In the genomic region with DNA sequence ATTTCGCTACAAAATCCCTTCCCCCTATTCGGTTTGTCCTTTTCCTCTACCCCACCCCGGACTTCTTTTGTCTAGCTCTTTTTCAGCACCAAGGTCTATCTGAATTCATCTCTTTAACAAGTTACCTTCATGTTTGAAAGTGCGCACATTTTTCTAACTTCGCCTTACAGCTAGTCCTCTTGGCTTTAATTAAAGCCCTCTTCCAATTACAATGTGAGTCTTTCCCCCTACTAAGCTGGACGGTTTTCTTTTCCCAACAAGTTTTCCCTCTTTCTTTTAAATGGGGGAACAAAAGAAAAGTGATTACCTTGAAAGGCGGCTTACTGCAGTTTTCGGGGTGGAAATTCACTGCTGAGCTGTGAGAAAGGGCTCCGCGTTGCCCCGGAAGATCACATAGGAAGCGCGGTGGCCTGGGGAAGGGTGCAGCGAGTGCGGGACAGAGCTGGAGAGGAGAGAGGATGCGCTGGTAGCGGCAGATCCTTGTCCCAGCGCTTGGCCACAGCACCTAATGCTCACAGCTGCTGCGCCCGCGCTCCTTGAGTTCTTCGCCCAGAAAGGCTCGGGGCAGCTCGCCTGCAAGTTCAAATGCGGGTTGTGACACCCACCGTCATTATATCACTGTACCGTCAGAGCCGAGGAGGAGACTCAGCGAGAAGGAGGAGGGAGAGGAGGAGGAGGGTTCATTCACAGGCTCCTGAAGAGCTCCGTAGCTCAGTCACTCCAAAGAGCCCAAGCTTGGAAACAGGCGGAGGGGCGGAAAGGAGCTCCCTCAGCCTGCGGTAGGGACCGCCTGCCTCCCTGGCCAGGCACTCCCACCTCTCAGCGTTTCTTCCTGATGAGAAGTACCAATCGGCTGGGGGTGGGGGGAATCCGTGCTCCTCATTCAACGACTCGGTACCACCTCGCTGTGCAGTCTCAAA, we compare ENCODE assay signal across 8 mouse cellular contexts. TPM values are rescaled to one million over a fixed set of nuclear protein-coding genes. Genes with fewer than 3 reads are reported as not detected.
DNase-seq lines count a peak whose midpoint lies in the region; ATAC-seq lines count a peak whose summit lies in the region.

Vcan (minus strand) TSS at position 744 of the 920 bp plus-strand sequence.

- 1% methylated on average over 40 of the region's 40 CpGs for WGBS in hindbrain, embryonic 13.5 days
- under 1% methylated on average over 40 of the region's 40 CpGs for WGBS in midbrain, embryonic 12.5 days
- under 1% methylated on average over 40 of the region's 40 CpGs for WGBS in stomach, embryonic 14.5 days

- intact Hi-C loops in left cerebral cortex, postnatal 4 days (cut with DNase I), result loop anchor here (5.0 to 10.0 kb wide), 2 partner anchors 345 to 573 kb away; partner anchors contain the start of genes Tmem167 and Xrcc4

- no peaks in the 10 kb centered on the region for H3K9me3 ChIP-seq in hindbrain, embryonic 13.5 days
- H3K9me3 ChIP-seq in midbrain, embryonic 12.5 days, result no peaks in the 10 kb centered on the region
- no peaks in the 10 kb centered on the region for H3K9me3 ChIP-seq in stomach, embryonic 14.5 days (ENCODE audit: control insufficient read depth, low read depth, low read length)

- peak within 1 kb of the TSS; percentile 97 for H3K4me2 ChIP-seq in hindbrain, embryonic 13.5 days
- peak within 1 kb of the TSS; percentile 83 for H3K4me2 ChIP-seq in midbrain, embryonic 12.5 days (replicated peaks)
- peak within 1 kb of the TSS; percentile 75 for H3K4me2 ChIP-seq in stomach, embryonic 14.5 days (replicated peaks; ENCODE audit: low read depth, low read length)

- ATAC-seq in cerebellum, adult (ENCODE audit: insufficient number of reproducible peaks, low FRiP score, low TSS enrichment), result peak; percentile 31; the same call in 1 of the 2 replicates
- ATAC-seq in hindbrain, embryonic 13.5 days (ENCODE audit: low FRiP score), result peak; percentile 58
- peak; percentile 53 for ATAC-seq in midbrain, embryonic 12.5 days (ENCODE audit: low FRiP score, low read depth)
- ATAC-seq in stomach, embryonic 14.5 days (ENCODE audit: insufficient number of reproducible peaks, insufficient read depth, low FRiP score, low read depth), result peak; percentile 68

- H3K27me3 ChIP-seq in hindbrain, embryonic 13.5 days, result peaks cover 3% of the 10 kb centered on the region; the same call in 1 of the 2 replicates
- H3K27me3 ChIP-seq in midbrain, embryonic 12.5 days, result peaks cover 8% of the 10 kb centered on the region
- no peaks in the 10 kb centered on the region for H3K27me3 ChIP-seq in stomach, embryonic 14.5 days (ENCODE audit: control insufficient read depth, insufficient read depth, low read length)

- peaks cover 25% of the 10 kb centered on the region for H3K4me1 ChIP-seq in hindbrain, embryonic 13.5 days (replicated peaks)
- H3K4me1 ChIP-seq in midbrain, embryonic 12.5 days, result peaks cover 17% of the 10 kb centered on the region
- H3K4me1 ChIP-seq in stomach, embryonic 14.5 days (ENCODE audit: control insufficient read depth, insufficient read depth, low read length), result peaks cover 8% of the 10 kb centered on the region

- no peak for DNase-seq in cerebellum, adult 9-10 months
- peak; percentile 10 for DNase-seq in cerebellum, adult 9-11 months
- DNase-seq in frontal cortex, postnatal 36 days (ENCODE audit: low spot score in 2 of 2), result peak; percentile 38 to 39
- peak; percentile 65 for DNase-seq in left cerebral cortex, postnatal 4 days

- peak within 1 kb of the TSS; percentile 59 for H3K4me3 ChIP-seq in hindbrain, embryonic 13.5 days
- peak within 1 kb of the TSS; percentile 59 for H3K4me3 ChIP-seq in midbrain, embryonic 12.5 days
- peak within 1 kb of the TSS; percentile 55 for H3K4me3 ChIP-seq in stomach, embryonic 14.5 days (ENCODE audit: low read depth, low read length)

- H3K9ac ChIP-seq in hindbrain, embryonic 13.5 days, result peak within 1 kb of the TSS; percentile 77
- peak within 1 kb of the TSS; percentile 71 for H3K9ac ChIP-seq in midbrain, embryonic 12.5 days (replicated peaks)
- peak within 1 kb of the TSS; percentile 60 for H3K9ac ChIP-seq in stomach, embryonic 14.5 days (replicated peaks; ENCODE audit: low read depth, low read length)

- no peaks in the 10 kb centered on the region for H3K36me3 ChIP-seq in hindbrain, embryonic 13.5 days
- no peaks in the 10 kb centered on the region for H3K36me3 ChIP-seq in midbrain, embryonic 12.5 days
- H3K36me3 ChIP-seq in stomach, embryonic 14.5 days (ENCODE audit: control insufficient read depth, insufficient read depth, low read length), result no peaks in the 10 kb centered on the region

- H3K27ac ChIP-seq in hindbrain, embryonic 13.5 days, result peak within 1 kb of the TSS; percentile 82
- H3K27ac ChIP-seq in midbrain, embryonic 12.5 days (replicated peaks), result peak within 1 kb of the TSS; percentile 82
- peak within 1 kb of the TSS; percentile 95 for H3K27ac ChIP-seq in stomach, embryonic 14.5 days (ENCODE audit: low read length)

RNA-seq across cellular contexts. Expression of gene Vcan, which starts in this region (rescaled TPM):
- polyA plus RNA-seq in hindbrain, embryonic 13.5 days (2015; fragmentation: Nextera tagmentation; extraction: Ambion mirVana), result 48.2 and 52.4 TPM in 2 replicates
- 100 to 1,000 TPM; 125 to 154 TPM for total RNA-seq in left cerebral cortex, postnatal 4 days (2021)
- polyA plus RNA-seq in midbrain, embryonic 12.5 days (2016; fragmentation: Nextera tagmentation; extraction: Ambion mirVana), result 41.6 and 50.4 TPM in 2 replicates
- 64.8 and 66.9 TPM in 2 replicates for polyA plus RNA-seq in stomach, embryonic 14.5 days (2014; fragmentation: Nextera tagmentation; extraction: Ambion mirVana)
